Mouse (Mus musculus) testis, adult 2 months (tissue): Measurements from ENCODE around the gene Rhoc. TPM values are rescaled to one million over a fixed set of nuclear protein-coding genes. Genes with fewer than 3 reads are reported as not detected.

Source experiments
- H3K27ac ChIP-seq: fragments of 200-500 bp; 2 replicates; pipeline ENCODE4 v1.5.1; 2012; ENCODE audit warnings: low read depth, low read length; ENCODE audit not compliant: control insufficient read depth, insufficient read depth
- H3K27me3 ChIP-seq: fragments of 200-500 bp; 2 replicates; pipeline ENCODE4 v1.6.1; 2012; ENCODE audit warnings: mild to moderate bottlenecking, low read length, moderate library complexity; ENCODE audit not compliant: control insufficient read depth, insufficient read depth
- H3K36me3 ChIP-seq: fragments of 200-500 bp; 2 replicates; pipeline ENCODE4 v1.6.1; 2012; ENCODE audit warnings: mild to moderate bottlenecking, low read length; ENCODE audit not compliant: control insufficient read depth, insufficient read depth
- H3K4me1 ChIP-seq: fragments of 200-500 bp; 2 replicates; pipeline ENCODE4 v1.6.1; 2012; ENCODE audit warnings: low read length; ENCODE audit not compliant: control insufficient read depth, insufficient read depth
- H3K4me3 ChIP-seq: fragments of 200-500 bp; 2 replicates; pipeline ENCODE4 v1.5.1; 2012; ENCODE audit warnings: low read depth, mild to moderate bottlenecking, low read length, moderate library complexity, mixed read lengths; ENCODE audit not compliant: control insufficient read depth
- CTCF ChIP-seq: fragments of 200-500 bp; IDR thresholded peaks from 2 replicates; pipeline ENCODE4 v1.5.1; 2012; ENCODE audit warnings: low read depth, mild to moderate bottlenecking, inconsistent platforms, low read length, moderate library complexity; ENCODE audit not compliant: control insufficient read depth, insufficient read depth, insufficient replicate concordance
- POLR2A ChIP-seq: fragments of 200-500 bp; IDR thresholded peaks from 2 replicates; pipeline ENCODE4 v1.6.1; 2012; ENCODE audit warnings: low read depth, mild to moderate bottlenecking, inconsistent platforms, low read length, moderate library complexity; ENCODE audit not compliant: control insufficient read depth
- polyA plus RNA-seq: library from polyadenylated mRNA; depleted of rRNA; stranded (reverse); fragments of >200 nt; gene quantifications from 2 replicates; pipeline ENCODE4 v1.2.3, GENCODE M21; 2012; rRNA removed

Rhoc gene
- polyA plus RNA-seq, 1 experiment = 4.8 TPM

- Histone ChIP-seq H3K36me3 (peaks cover 1% of the 10 kb centered on the region; the same call in 1 of the 2 replicates), H3K27me3 (no peaks in the 10 kb centered on the region), H3K4me1 (peaks cover 16% of the 10 kb centered on the region), H3K4me3 (peak within 1 kb of the TSS; percentile 91), H3K27ac (peak within 1 kb of the TSS; percentile 89)
- TF ChIP-seq CTCF = no peak
- no peak; the same call in 1 of the 2 replicates for TF ChIP-seq POLR2A
Measured at GRCm38 (mm10) chr3:104817991-104818748, 30.0 kb downstream of the Rhoc start, which contains the start of gene Mov10. Mov10 (minus strand) TSS chr3:104818563.

DNA sequence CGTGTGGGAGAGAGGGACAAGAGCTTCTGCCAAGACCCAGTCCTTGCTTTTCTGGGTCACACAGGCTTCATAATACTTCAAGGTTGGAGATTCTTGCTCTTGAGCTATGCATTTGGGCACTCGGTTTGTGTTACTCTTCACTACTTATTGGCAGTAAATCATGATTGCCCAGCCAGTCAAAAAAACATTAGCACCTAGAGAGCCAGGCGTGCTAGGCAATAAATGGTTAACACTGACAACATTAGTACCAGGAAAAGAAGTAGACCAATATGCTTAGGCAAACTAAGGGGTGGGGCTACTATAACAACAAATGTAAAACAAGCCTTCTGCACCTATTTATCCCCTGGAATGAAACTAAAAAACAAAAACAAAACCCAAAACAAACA, 30.6 kb downstream of the Rhoc start:
- H3K36me3 ChIP-seq = peaks cover 1% of the 10 kb centered on the region; the same call in 1 of the 2 replicates
- TF ChIP-seq POLR2A (no peak), CTCF (no peak)
- peak overlapping the region; percentile 91 for H3K4me3 ChIP-seq
- no peaks in the 10 kb centered on the region for H3K27me3 ChIP-seq
- H3K4me1 ChIP-seq = peaks cover 16% of the 10 kb centered on the region
- H3K27ac ChIP-seq = peak overlapping the region; percentile 89; the same call in 1 of the 2 replicates

DNA sequence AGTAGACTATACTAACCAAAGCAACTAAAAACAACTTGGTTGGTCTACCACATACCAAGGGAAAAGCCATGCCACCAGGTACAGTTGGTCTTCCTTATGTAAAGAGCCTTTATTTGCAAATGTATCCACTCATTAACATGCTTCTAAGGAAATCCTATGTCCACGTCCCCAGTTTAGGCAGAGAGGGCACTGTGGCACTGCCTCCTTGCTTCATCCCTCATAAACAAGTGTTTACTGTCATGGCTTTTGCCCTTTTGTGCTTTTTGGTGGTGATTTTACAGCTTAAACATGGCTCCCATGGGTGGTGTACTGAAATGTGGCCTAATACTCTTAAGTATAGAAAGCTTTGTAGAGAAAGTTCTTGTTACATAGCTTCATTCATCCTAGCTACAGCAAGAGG, 32.3 kb downstream of the Rhoc start:
- no peak overlapping the region for H3K27ac ChIP-seq
- TF ChIP-seq CTCF (no peak), POLR2A (no peak)
- no peak overlapping the region for H3K4me3 ChIP-seq
- peaks cover 16% of the 10 kb centered on the region for H3K4me1 ChIP-seq
- H3K36me3 ChIP-seq = peaks cover 1% of the 10 kb centered on the region; the same call in 1 of the 2 replicates
- no peaks in the 10 kb centered on the region for H3K27me3 ChIP-seq

- Histone ChIP-seq H3K27me3 (no peaks in the 10 kb centered on the region), H3K36me3 (peaks cover 1% of the 10 kb centered on the region; the same call in 1 of the 2 replicates), H3K4me1 (peaks cover 13% of the 10 kb centered on the region), H3K27ac (no peak overlapping the region), H3K4me3 (no peak overlapping the region)
- no peak for TF ChIP-seq CTCF
- TF ChIP-seq POLR2A = no peak
Measured at GRCm38 (mm10) chr3:104822413-104822812, 34.2 kb downstream of the Rhoc start.

DNA sequence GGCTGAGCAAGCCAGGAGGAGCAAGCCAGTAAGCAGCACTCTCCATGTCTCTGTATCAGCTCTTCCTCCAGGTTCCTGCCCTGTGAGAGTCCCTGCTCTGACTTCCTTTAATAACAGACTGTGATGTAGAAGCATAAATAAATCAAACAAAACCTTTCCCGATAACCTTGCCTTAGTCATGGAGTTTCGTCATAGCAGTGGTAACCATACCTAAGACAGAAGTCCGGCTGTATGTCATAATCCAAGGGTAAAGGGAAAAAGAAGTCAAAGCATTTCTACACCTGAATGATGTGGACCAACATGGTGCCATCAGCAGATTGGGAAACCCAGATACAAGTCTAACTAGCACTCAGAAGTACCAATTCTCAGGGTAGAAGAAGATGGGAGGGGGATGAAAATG, 47.6 kb downstream of the Rhoc start:
- no peaks in the 10 kb centered on the region for H3K27me3 ChIP-seq
- TF ChIP-seq CTCF (no peak), POLR2A (no peak)
- no peak overlapping the region for H3K4me3 ChIP-seq
- H3K4me1 ChIP-seq = no peaks in the 10 kb centered on the region
- H3K27ac ChIP-seq = no peak overlapping the region
- H3K36me3 ChIP-seq = peaks cover 2% of the 10 kb centered on the region

DNA sequence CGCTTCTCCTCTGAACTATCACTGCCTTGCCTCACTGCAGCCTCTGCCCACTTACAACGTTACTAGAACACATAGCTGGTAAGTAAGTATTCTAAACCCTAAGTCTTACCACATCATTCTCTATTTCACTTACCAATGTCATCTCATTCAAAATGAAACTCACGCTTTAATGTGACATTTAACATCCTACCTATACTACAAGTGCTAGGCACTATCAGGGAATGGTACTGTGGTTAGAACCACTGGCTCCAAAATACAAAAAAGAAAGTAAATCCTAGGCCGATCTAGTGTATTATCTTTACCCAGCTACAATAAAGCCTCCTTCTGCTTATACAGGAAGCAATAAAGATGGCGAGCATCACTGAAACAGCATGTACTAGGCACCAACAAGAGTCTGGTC, 52.9 kb downstream of the Rhoc start:
- TF ChIP-seq CTCF (no peak), POLR2A (no peak)
- Histone ChIP-seq H3K4me3 (no peak overlapping the region), H3K27me3 (no peaks in the 10 kb centered on the region), H3K27ac (no peak overlapping the region), H3K36me3 (no peaks in the 10 kb centered on the region), H3K4me1 (no peaks in the 10 kb centered on the region)

Other genes starting within 250 kb of the Rhoc start
- 9.9 and 11.6 TPM in 2 replicates for gene Slc16a1, start 149.7 kb upstream of the Rhoc start, polyA plus RNA-seq
- gene Ppm1j, start 7.3 kb upstream of the Rhoc start, polyA plus RNA-seq = 178 and 205 TPM in 2 replicates
- gene Fam19a3, start 6.5 kb upstream of the Rhoc start, polyA plus RNA-seq = 9.1 and 12.6 TPM in 2 replicates
- 8.7 and 9.4 TPM in 2 replicates for gene Mov10, start 30.2 kb downstream of the Rhoc start, polyA plus RNA-seq
- gene St7l, start 75.6 kb downstream of the Rhoc start, polyA plus RNA-seq = 16.4 TPM in 2 replicates
- 64.0 and 84.4 TPM in 2 replicates for gene Capza1, start 76.1 kb downstream of the Rhoc start, polyA plus RNA-seq
- 1.5 and 1.7 TPM in 2 replicates for gene Wnt2b, start 173.5 kb downstream of the Rhoc start, polyA plus RNA-seq